Mouse (Mus musculus) lung, embryonic 14.5 days (tissue): ENCODE measurements at regions not wholly inside any gene's neighbourhood (a gene's known extent, or its start where the extent isn't known, plus 50 kb on each side); places are given as distances from the start of the nearest gene placed in this dataset.
A peak's percentile ranks its signal among the peaks of the same experiment; 100 is the strongest.

Experiments used
- ATAC-seq: fragments of 200-750 bp; cut with Nextera tagmentation; 2 replicates; pipeline ENCODE4 v1.8.0; 2017; ENCODE audit warnings: mild to moderate bottlenecking, moderate TSS enrichment, moderate library complexity; ENCODE audit not compliant: insufficient read depth
- DNase-seq: peaks from one replicate; pipeline ENCODE4 v3.0.0-alpha.2; 2015
- H3K27ac ChIP-seq: fragments of 300-500 bp; sonication (generic); 2 replicates; pipeline ENCODE4 v1.5.1; 2014; ENCODE audit warnings: low read depth, mild to moderate bottlenecking, moderate library complexity
- H3K27me3 ChIP-seq: fragments of 300-500 bp; sonication (generic); 2 replicates; pipeline ENCODE4 v1.6.1; 2014; ENCODE audit warnings: low read length, control low read depth; ENCODE audit not compliant: insufficient read depth
- H3K36me3 ChIP-seq: fragments of 300-500 bp; sonication (generic); 2 replicates; pipeline ENCODE4 v1.6.1; 2014; ENCODE audit warnings: control low read depth; ENCODE audit not compliant: insufficient read depth
- H3K4me1 ChIP-seq: fragments of 300-500 bp; sonication (generic); 2 replicates; pipeline ENCODE4 v1.6.1; 2014; ENCODE audit warnings: antibody characterized with exemption, control low read depth; ENCODE audit not compliant: insufficient read depth
- H3K4me2 ChIP-seq: fragments of 300-500 bp; sonication (generic); 2 replicates; pipeline ENCODE4 v1.6.1; 2014; ENCODE audit warnings: mild to moderate bottlenecking
- H3K4me3 ChIP-seq: fragments of 300-500 bp; sonication (generic); 2 replicates; pipeline ENCODE4 v1.5.1; 2014; ENCODE audit warnings: low read depth, low read length
- H3K9ac ChIP-seq: fragments of 300-500 bp; sonication (generic); 2 replicates; pipeline ENCODE4 v1.6.1; 2014
- H3K9me3 ChIP-seq: fragments of 300-500 bp; sonication (generic); 2 replicates; pipeline ENCODE4 v1.6.1; 2016; ENCODE audit warnings: low read depth, low read length, control low read depth
- CTCF ChIP-seq: IDR thresholded peaks from 2 replicates; pipeline ENCODE4 v1.5.1; 2016; ENCODE audit warnings: antibody characterized with exemption, low read depth
- WGBS: fragments of 180-500 bp; shearing (Covaris S2); extraction: QIAGEN DNeasy Blood & Tissue Kit; methylation state at CpG from one replicate; pipeline ENCODE4 v1.1.7; 2014; 5-methylcytosine and 5-hydroxymethylcytosine counted together

GRCm38 (mm10) chr8:115597226-115597953 lies 110.2 kb downstream of the Maf start:
- no peaks in the 10 kb centered on the region for H3K36me3 ChIP-seq
- H3K4me2 ChIP-seq = no peak overlapping the region
- DNase-seq (peak; percentile 59), ATAC-seq (no peak)
- no peak overlapping the region for H3K9ac ChIP-seq
- no peaks in the 10 kb centered on the region for H3K27me3 ChIP-seq
- TF ChIP-seq CTCF = no peak
- 41% methylated on average over 10 of the region's 10 CpGs for WGBS
- no peaks in the 10 kb centered on the region for H3K4me1 ChIP-seq
- H3K9me3 ChIP-seq = no peaks in the 10 kb centered on the region
- H3K4me3 ChIP-seq = no peak overlapping the region
- no peak overlapping the region for H3K27ac ChIP-seq

GRCm38 (mm10) chr8:115589721-115590120 lies 117.9 kb downstream of the Maf start:
- H3K36me3 ChIP-seq = no peaks in the 10 kb centered on the region
- ATAC-seq (no peak), DNase-seq (no peak)
- H3K27ac ChIP-seq = no peak overlapping the region
- WGBS = 82% methylated on average over 2 of the region's 2 CpGs
- TF ChIP-seq CTCF = no peak
- no peak overlapping the region for H3K4me2 ChIP-seq
- no peak overlapping the region for H3K4me3 ChIP-seq
- no peaks in the 10 kb centered on the region for H3K4me1 ChIP-seq
- H3K9me3 ChIP-seq = no peaks in the 10 kb centered on the region
- H3K9ac ChIP-seq = no peak overlapping the region
- H3K27me3 ChIP-seq = no peaks in the 10 kb centered on the region

- ATAC-seq = no peak
- 94% methylated on average over 2 of the region's 2 CpGs for WGBS
Observed at GRCm38 (mm10) chr8:115589076-115589475, 118.5 kb downstream of the Maf start.

GRCm38 (mm10) chr8:115584311-115584907 lies 123.2 kb downstream of the Maf start:
- DNase-seq = no peak

More at GRCm38 (mm10) chr8:115589076-115589475, 118.5 kb downstream of the Maf start:
- no peak for TF ChIP-seq CTCF
- no peaks in the 10 kb centered on the region for H3K36me3 ChIP-seq
- no peaks in the 10 kb centered on the region for H3K27me3 ChIP-seq
- no peaks in the 10 kb centered on the region for H3K9me3 ChIP-seq
- no peaks in the 10 kb centered on the region for H3K4me1 ChIP-seq
- no peak overlapping the region for H3K4me2 ChIP-seq
- no peak overlapping the region for H3K9ac ChIP-seq
- no peak for DNase-seq
- no peak overlapping the region for H3K4me3 ChIP-seq
- no peak overlapping the region for H3K27ac ChIP-seq

GRCm38 (mm10) chr8:115583221-115583620 lies 124.4 kb downstream of the Maf start:
- no peak overlapping the region for H3K4me2 ChIP-seq
- WGBS = 80% methylated on average over 5 of the region's 5 CpGs
- no peaks in the 10 kb centered on the region for H3K4me1 ChIP-seq
- DNase-seq (no peak), ATAC-seq (no peak)
- H3K9ac ChIP-seq = no peak overlapping the region
- no peak overlapping the region for H3K27ac ChIP-seq
- H3K27me3 ChIP-seq = no peaks in the 10 kb centered on the region
- H3K9me3 ChIP-seq = no peaks in the 10 kb centered on the region
- no peaks in the 10 kb centered on the region for H3K36me3 ChIP-seq
- H3K4me3 ChIP-seq = no peak overlapping the region
- TF ChIP-seq CTCF = no peak

More at GRCm38 (mm10) chr8:115584311-115584907, 123.2 kb downstream of the Maf start:
- TF ChIP-seq CTCF = no peak
- Histone ChIP-seq H3K4me2 (no peak overlapping the region), H3K9ac (no peak overlapping the region), H3K36me3 (no peaks in the 10 kb centered on the region), H3K27ac (no peak overlapping the region), H3K4me1 (no peaks in the 10 kb centered on the region), H3K27me3 (no peaks in the 10 kb centered on the region), H3K4me3 (no peak overlapping the region), H3K9me3 (no peaks in the 10 kb centered on the region)
- WGBS = 63% methylated on average over 8 of the region's 8 CpGs
- ATAC-seq = no peak

- no peak for DNase-seq
- TF ChIP-seq CTCF = no peak
- H3K9ac ChIP-seq = no peak overlapping the region
- H3K4me3 ChIP-seq = no peak overlapping the region
- no peaks in the 10 kb centered on the region for H3K36me3 ChIP-seq
- ATAC-seq = no peak
- no peaks in the 10 kb centered on the region for H3K4me1 ChIP-seq
- no peaks in the 10 kb centered on the region for H3K9me3 ChIP-seq
- H3K27me3 ChIP-seq = no peaks in the 10 kb centered on the region
- no peak overlapping the region for H3K4me2 ChIP-seq
- 80% methylated on average over 6 of the region's 6 CpGs for WGBS
- H3K27ac ChIP-seq = no peak overlapping the region
Observed at GRCm38 (mm10) chr8:115581940-115582517, 125.6 kb downstream of the Maf start.

- Histone ChIP-seq H3K36me3 (no peaks in the 10 kb centered on the region), H3K27ac (no peak overlapping the region), H3K4me2 (no peak overlapping the region), H3K9ac (no peak overlapping the region), H3K4me1 (no peaks in the 10 kb centered on the region), H3K27me3 (no peaks in the 10 kb centered on the region), H3K4me3 (no peak overlapping the region), H3K9me3 (no peaks in the 10 kb centered on the region)
- 65% methylated on average over 7 of the region's 7 CpGs for WGBS
- no peak for TF ChIP-seq CTCF
- DNase-seq (no peak), ATAC-seq (no peak)
Observed at GRCm38 (mm10) chr8:115568394-115568793, 139.2 kb downstream of the Maf start.
